Mouse (Mus musculus) liver, postnatal 0 days (tissue): Measurements from ENCODE around the gene Gucy1a1.

ENCODE experiments used
- CTCF ChIP-seq: sonication (generic); IDR thresholded peaks from 2 replicates; pipeline ENCODE4 v1.5.1; 2016; ENCODE audit warnings: antibody characterized with exemption, low read depth
- EP300 ChIP-seq: IDR thresholded peaks from 2 replicates; pipeline ENCODE4 v1.6.1; 2016; ENCODE audit warnings: antibody characterized with exemption, low read depth, mild to moderate bottlenecking

DNA sequence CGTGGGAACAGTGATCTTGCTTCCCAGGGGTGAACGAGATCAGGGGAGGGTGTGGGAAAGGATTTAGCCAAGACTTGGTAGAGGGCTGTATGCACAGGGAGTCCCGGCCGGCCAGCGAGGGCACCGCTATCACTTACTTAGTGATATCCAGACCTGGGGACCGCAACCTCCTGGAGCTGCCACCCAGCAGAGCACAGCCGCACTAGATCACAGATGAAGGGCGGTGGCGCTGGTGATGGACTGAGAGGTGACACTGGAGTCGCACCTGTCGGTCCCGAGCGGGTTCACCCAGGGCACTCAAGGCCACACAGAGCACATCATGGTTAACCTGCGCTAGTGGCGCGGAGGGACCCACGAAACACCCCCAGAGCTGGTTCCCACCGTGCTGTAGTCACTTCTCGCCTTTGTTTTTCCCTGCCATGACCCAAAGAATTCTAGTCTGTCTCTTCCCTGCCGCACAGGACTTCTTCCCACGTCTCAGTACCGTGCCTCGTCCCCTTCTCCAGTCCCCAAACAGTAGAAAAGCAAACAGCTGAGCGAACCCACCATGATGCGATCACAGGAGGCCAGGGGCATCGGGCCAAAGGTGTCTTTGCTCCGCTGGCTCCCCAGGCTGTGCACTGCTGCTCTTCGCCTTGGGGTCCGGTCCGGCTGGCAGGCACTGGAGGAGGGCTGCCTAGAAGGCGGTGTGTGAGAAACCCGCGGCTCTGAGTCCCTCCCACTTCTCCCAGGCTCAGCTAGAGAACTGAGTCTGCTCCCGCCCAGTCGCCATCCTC lies at the start of gene Gucy1a1:
- no peak for TF ChIP-seq CTCF
- TF ChIP-seq EP300: no peak
